Mouse (Mus musculus): ENCODE results near the gene Mapk3.

- TF ChIP-seq CTCF (IDR thresholded peaks at IDR 0.05; ENCODE audit: control insufficient read depth, insufficient read depth, insufficient replicate concordance, low read depth, low read length) (no peak), POLR2A (IDR thresholded peaks at IDR 0.05; ENCODE audit: control insufficient read depth, low read depth, low read length) (no peak)
Observed at GRCm38 (mm10) chr7:126775978-126776234, 16.5 kb downstream of the Mapk3 start.

Measured in testis, adult 2 months (tissue).